Mouse (Mus musculus) ES-E14 (cell line): ENCODE results near the gene Cd207.

Experiments used
- CHD2 ChIP-seq: IDR thresholded peaks from 2 replicates; pipeline ENCODE4 v1.6.1; 2014; ENCODE audit warnings: mild to moderate bottlenecking, low read depth, low read length, inconsistent platforms
- HCFC1 ChIP-seq: IDR thresholded peaks from 2 replicates; pipeline ENCODE4 v1.6.1; 2012; ENCODE audit warnings: low read length, inconsistent platforms, borderline replicate concordance; ENCODE audit not compliant: insufficient read depth
- MAFK ChIP-seq: IDR thresholded peaks from 2 replicates; pipeline ENCODE4 v1.6.1; 2014; ENCODE audit warnings: mild to moderate bottlenecking, low read depth, low read length, inconsistent platforms; ENCODE audit not compliant: insufficient read depth
- ZC3H11A ChIP-seq: IDR thresholded peaks from 2 replicates; pipeline ENCODE4 v1.6.1; 2012; ENCODE audit warnings: low read depth, mild to moderate bottlenecking, inconsistent platforms, low read length, borderline replicate concordance

- TF ChIP-seq HCFC1 (no peak), MAFK (no peak), ZC3H11A (no peak), CHD2 (no peak)
Observed at GRCm38 (mm10) chr6:83702146-83702999, 24.7 kb upstream of the Cd207 start.
